Mouse (Mus musculus): Measurements from ENCODE around the gene Trmt11. TPM values are rescaled to one million over a fixed set of nuclear protein-coding genes. Genes with fewer than 3 reads are reported as not detected.
"Not testable (repeated sequence)": the region's sequence is repeated elsewhere in the genome, so short reads cannot be mapped to it uniquely, and the experiment has no call there.

The Trmt11 gene
- total RNA-seq, 2 experiments from 2014 or later = 18.9 to 28.0 TPM

DNA sequence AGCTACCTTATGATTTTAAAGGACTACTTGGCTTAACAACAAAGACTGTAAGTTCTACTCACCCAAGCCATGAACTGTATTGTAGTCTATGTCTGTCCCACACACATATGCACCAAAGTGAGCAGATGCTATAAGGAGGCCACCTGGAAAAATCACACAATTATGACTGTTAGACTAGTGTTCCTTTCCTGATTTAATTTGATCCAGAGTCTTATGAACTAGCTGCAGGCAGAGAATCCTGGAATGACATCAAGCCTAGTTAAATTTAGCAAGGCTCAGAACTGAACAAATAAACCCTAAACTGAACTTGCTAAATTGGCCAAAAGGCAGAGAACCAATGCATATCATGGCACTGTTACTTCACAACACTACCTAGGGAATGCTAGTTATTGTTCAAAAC is 34.2 kb downstream of the Trmt11 start:
- no peak for ATAC-seq (replicated peaks; ENCODE audit: poor library complexity, severe bottlenecking)

DNA sequence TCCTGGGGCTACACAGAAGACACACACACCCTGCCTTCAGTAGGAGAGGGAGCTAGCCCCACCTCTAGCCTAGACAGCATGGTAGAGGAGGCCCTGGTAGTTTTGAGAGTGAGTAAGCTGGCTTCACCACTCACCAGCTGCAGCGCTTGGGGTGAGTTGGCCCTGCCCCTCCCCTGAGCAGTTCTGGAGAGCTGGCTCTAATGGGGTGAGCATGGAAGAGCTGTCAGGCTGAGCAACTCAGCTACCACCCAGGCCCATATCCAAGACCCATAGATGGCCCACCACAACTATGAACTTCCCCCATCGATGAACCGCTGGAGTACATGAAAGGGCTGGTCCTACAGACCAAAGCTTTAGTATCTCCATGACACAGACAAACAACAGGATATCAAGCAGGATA is 35.9 kb downstream of the Trmt11 start:
- ATAC-seq (replicated peaks; ENCODE audit: poor library complexity, severe bottlenecking) = no peak

DNA sequence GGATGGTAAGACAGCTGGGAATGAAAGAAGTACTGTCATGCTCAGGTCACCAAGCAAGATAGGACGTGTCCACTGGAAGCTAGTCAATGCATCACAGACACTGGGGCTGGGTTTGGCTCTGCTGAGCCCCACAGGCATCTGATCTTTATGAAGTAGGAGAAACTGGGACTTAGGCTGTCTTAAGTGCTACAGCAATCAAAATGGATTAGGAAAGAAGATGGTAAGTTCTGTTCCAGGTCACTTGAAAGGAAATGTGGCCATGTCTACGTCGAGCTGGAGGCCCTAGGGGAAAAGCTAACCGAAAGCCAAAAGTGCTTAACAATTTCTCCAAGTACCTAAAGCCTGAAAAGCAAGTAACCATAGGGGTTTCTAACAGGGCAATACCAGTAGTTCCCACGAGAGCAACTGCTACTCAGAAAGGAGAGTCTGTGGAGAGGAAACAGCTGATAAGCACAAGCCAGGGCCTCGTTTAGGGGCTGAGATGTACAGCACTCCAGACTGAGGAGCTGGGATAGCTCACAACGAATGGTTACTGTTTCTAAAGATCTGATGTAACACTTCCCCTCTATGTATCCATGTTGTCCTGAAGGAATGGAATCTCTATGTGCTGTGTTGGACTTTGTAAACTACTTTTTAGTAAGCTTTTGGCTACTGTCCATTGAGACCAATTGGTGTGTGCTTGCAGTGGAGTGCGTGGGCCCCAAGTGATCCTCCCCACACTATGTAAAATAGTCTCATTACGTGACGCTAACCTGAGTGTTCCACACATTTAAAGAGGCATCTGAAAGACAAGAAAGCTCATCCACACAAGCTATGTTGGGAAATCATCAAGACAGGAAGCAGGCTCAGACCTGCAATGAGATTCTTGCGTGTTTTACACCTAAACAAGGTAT is 44.6 kb downstream of the Trmt11 start:
- no peak for ATAC-seq (replicated peaks; ENCODE audit: poor library complexity, severe bottlenecking)

DNA sequence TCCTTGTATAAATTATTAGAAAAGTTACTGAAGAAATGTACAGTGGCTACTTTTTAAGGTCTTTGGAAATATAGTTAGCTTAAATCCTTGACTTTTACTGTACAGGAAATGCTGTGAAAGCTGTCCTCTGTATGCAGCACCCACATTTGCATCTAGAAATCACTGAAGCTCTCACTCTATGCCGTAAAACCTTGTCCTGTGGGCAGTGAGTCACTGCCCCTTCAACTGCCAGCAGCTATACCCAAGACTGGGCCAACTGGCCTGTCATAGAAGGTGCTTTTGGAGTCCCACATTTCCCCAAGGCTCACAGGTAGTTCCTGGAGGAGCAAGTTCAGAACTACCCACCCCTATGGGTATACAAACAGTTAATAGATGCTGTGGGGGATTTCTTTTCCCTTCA is 48.2 kb downstream of the Trmt11 start:
- ATAC-seq (replicated peaks; ENCODE audit: poor library complexity, severe bottlenecking) = no peak

DNA sequence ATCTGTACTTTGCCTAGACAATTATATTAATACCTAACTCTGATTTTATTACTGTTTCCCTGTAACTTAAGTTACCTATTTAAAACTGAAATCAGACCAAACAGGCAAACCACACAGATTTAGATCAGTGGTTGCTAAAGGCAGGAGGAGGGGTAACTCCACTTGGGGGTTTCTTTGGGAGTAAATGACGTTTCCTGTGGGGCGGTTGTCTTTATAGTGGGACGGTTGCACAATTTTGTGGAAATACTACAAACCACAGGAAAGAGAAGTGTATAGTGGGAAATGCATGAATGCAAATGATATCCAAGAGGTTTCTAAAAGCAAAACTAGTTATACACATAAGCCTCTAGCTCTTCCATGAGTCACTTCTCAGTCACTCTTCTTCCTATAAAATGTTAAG is 50.6 kb downstream of the Trmt11 start:
- ATAC-seq (replicated peaks; ENCODE audit: poor library complexity, severe bottlenecking) = peak; percentile 99

DNA sequence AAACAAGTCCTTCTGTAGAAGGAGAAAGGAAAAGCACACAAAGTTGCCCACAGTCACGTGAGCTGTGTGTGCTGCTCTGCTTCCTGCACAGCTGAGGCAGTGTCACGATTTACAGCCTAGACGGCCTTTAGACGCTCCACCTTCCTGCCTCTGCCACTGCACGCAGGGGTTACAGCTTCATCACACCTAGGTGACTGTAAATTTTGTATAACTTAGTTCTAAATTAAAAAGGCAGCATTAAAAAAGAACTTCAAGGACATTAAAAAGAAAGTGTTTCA is 62.1 kb downstream of the Trmt11 start:
- ATAC-seq (replicated peaks; ENCODE audit: poor library complexity, severe bottlenecking) = no peak

DNA sequence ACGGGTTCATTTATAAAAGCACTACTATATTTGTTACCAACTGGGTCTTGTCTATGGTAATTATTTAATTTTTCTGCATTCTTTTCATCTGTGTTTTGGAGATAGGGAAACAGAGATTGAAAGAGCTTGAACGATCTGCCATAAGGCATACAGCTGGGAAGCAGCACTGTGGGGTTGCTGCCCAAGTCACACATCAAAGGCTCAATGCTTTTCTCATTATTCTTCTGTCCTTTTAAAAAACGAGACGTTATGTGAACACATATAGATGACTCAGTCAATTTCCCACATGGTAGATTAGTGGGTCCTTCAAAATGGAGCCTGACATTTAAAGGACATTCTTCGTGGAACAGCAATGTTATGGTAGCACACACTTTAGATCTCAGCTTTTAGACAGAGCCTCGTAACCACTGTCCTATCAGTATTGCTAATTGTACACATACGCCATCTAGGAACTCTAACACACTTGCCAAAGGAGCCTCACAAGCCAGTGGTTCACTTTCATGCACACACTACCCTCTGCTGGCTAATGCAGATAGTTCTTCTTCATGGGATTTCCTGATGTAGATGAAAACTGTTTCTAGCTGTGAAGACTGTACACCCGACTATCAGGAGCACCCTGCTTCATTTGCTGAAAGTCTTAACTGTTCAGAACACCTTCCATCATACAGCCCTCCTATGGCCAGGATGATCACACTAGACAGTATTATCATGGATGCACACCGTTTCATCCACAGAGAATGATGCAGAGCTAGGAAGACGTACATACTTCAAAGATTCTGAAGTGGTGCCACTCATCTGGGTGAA is 62.6 kb downstream of the Trmt11 start:
- ATAC-seq (replicated peaks; ENCODE audit: poor library complexity, severe bottlenecking) = no peak

DNA sequence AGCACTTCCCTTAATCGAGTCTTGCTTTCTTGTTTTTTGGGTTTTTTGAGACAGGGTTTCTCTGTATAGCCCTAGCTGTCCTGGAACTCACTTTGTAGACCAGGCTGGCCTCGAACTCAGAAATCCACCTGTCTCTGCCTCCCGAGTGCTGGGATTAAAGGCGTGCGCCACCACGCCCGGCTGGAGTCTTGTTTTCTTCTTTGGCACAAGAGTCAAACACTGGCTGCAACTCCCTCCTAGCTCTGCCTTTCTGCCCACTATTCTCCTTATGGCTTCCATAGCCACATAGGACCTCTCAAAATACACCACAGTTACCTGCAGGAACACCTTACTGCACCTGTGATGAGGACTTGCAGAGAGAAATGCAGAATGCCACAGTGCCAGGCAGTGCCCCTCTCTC is 64.6 kb downstream of the Trmt11 start:
- not testable (repeated sequence) for ATAC-seq (replicated peaks; ENCODE audit: poor library complexity, severe bottlenecking)

DNA sequence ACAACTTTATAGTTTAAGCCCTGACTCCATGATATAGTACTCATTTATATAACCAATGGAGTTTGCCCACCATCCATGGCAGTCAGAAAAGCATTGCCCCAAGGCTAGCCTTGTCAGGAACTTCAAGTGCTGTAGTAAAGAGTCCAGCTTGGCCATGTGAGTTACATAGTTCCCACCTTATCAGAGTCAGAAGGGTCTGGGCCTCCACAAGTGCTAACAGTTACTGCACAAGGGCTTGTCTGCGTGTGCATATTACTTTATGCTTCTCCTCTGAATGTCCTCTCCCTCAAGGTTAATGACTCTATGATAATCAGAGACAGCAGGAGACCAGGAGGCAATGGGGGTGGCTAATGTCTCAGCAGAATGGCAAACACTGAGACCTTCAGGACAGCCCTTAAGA is 73.4 kb downstream of the Trmt11 start:
- no peak for ATAC-seq (replicated peaks; ENCODE audit: poor library complexity, severe bottlenecking)

DNA sequence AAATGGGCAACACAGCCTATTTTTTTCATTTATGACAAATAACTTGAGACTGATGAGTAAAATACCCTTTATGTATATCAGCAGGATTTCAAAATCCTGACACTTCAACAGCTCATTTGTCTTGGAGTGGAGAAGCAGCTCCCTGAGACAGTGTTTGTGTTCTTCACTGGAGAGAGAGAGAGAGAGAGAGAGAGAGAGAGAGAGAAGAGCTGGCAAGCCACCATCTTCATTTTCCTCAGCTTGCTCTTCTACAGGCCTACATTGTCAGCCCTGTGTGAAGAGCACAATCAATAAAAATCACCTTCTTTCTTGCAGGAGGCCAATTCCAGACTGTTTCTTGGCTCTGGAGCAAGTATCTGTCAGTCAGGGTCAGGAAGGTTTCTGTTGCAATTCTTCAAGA is 78.8 kb downstream of the Trmt11 start:
- ATAC-seq (replicated peaks; ENCODE audit: poor library complexity, severe bottlenecking) = no peak

DNA sequence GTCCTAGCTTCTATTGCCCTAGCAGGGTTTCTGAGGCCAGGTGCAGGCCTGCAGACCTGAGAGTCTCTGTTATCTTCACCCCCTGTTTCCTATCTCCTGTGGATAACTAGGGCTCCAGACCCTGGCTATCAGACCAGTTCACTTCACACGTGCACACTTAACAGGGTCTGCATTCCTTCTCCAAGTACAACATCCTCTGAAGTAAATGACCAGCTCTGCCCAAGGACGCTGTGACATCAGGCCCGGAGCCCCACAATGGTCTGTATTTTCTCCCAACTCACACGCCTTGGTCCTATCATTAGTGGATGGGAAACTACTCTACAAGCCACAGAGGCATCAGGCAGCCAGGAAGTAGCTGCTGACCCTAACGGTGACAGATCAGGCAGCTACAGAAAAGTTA is 81.4 kb downstream of the Trmt11 start:
- no peak for ATAC-seq (replicated peaks; ENCODE audit: poor library complexity, severe bottlenecking)

DNA sequence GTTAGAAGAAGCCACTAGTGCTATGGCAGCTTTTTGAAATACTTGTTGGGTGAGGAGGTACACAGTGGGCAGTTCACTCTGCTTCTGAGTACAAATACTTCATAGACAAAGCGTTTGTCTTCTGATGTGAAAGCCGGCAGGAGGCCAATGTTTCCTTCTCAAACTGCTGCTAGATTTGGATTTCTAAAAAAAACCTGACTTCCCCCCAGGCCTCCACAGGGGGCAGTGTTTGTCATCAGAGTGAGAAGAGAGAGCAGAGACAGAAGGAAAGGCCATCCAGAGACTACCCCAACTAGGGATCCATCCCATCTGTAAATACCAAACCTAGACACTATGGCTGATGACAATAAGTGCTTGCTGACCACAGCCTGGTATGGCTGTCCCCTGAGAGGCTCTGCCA is 83.3 kb downstream of the Trmt11 start:
- no peak for ATAC-seq (replicated peaks; ENCODE audit: poor library complexity, severe bottlenecking)

DNA sequence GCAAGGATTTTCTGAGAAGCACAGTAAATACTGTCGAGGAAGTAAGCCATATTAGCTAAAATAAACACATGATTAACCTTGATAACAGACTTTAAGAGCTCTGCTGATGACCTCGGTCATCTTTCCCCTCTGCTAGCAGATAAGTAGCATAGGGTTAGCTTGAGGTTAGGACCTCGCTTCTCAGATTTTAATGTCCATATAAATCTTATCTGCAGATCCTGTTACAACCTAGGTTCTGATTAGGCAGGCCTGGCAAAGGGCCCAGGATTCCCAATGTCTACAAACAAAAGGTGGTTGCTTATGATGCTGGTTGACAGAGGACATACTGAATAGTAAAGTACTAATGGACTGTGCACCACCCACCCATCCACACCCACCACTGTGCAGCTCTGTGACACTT is 83.8 kb downstream of the Trmt11 start:
- ATAC-seq (replicated peaks; ENCODE audit: poor library complexity, severe bottlenecking) = no peak

DNA sequence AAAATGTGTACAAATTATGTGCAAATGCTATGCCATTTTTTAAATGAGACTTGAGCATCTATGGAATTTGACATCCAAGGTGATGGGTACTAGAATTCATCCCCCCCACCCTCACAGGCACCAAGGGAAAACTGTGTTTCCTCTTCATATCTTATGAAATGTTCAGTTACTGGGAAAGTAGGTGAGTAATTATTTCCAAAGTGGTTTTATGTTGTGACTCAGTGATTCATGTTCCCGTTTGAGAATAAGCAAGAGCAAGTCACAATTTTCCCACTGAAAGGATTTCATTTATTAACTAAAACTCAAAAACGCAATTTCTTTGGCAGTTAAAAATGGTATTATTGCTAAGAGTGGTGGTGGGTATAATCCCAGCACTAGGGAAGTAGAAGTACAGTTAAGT is 95.8 kb downstream of the Trmt11 start:
- no peak for ATAC-seq (replicated peaks; ENCODE audit: poor library complexity, severe bottlenecking)

DNA sequence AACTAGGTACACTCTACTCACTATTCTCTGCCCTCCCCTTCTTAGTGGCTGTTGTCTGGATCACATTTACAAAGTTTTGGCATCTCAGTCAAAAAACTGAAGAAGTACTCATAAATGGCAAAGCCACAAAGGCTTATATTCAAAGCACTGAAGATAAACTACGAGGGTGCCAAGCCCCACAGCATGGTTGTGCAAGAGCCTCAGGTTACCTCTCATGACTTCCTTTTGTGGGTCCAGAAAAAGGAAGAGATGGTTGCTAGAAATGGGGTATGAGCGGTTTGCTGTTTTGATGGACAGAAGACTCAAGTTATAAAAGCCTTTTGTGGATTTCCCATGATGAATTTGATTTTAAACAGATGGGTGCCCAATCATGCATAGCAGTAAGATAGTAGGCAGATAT is 97.4 kb downstream of the Trmt11 start:
- ATAC-seq (replicated peaks; ENCODE audit: poor library complexity, severe bottlenecking) = peak; percentile 94

DNA sequence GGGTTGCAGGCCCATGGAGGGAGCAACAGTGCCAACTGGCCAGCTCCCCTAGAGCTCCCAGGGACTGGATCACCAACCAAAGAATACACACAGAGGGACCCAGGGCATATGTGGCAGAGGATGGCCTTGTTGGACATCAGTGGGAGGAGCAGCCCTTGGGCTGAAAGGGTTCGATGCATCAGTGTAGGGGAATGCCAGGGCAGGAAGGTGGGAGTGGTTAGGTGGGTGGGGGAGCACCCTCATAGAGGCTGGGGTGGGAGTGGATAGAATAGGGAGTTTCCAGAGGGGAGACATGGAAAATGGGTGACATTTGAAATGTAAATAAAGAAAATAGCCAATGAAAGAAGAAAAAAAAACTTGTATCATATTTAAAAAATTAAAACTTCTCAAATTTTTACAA is 97.8 kb downstream of the Trmt11 start:
- ATAC-seq (replicated peaks; ENCODE audit: poor library complexity, severe bottlenecking) = no peak

DNA sequence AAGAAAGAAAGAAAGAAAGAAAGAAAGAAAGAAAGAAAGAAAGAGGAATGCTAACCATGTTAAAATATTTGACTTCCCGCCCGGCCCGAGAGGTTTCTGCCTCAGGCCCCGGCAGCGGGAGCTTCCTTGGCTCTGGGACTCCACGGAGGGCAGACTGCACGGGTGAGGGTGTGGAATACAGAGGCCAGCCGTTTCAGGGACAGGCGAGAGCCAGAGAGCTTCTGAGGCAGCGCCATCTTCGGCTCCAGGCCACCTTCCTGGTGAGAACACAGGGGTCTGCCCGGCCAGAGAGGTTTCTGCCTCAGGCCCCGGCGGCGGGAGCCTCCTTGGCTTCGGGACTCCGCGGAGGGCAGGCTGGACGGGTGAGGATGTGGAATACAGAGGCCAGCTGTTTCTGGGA is 102.3 kb downstream of the Trmt11 start:
- not testable (repeated sequence) for ATAC-seq (replicated peaks; ENCODE audit: poor library complexity, severe bottlenecking)

Other genes with a start within 250 kb of the Trmt11 start
- gene Hint3, start 28.9 kb upstream of the Trmt11 start, total RNA-seq (2014; fragmentation: Nextera tagmentation) = 26.7 and 34.5 TPM in 2 replicates
- 9.7 and 11.5 TPM in 2 replicates for gene Hint3, start 28.9 kb upstream of the Trmt11 start, total RNA-seq (2017)
- gene Ncoa7, start 202.6 kb upstream of the Trmt11 start, total RNA-seq (2014; fragmentation: Nextera tagmentation) = 13.6 and 20.2 TPM in 2 replicates
- gene Ncoa7, start 202.6 kb upstream of the Trmt11 start, total RNA-seq (2017) = 14.8 and 17.5 TPM in 2 replicates
- gene Hey2, start 242.1 kb upstream of the Trmt11 start, total RNA-seq (2014; fragmentation: Nextera tagmentation) = not detected in 2 replicates
- not detected in 2 replicates for gene Hey2, start 242.1 kb upstream of the Trmt11 start, total RNA-seq (2017)